Mouse (Mus musculus) small intestine, adult 2 months (tissue): Measurements from ENCODE around the gene Ppp3r1. TPM values are rescaled to one million over a fixed set of nuclear protein-coding genes. Genes with fewer than 3 reads are reported as not detected.
"Not testable (repeated sequence)": the region's sequence is repeated elsewhere in the genome, so short reads cannot be mapped to it uniquely, and the experiment has no call there.

Experiments
- H3K27ac ChIP-seq: fragments of 200-500 bp; 2 replicates; pipeline ENCODE4 v1.5.1; 2012; ENCODE audit warnings: low read depth, low read length, control low read depth, inconsistent platforms; ENCODE audit not compliant: insufficient read depth
- H3K27me3 ChIP-seq: fragments of 200-500 bp; 2 replicates; pipeline ENCODE4 v1.6.1; 2012; ENCODE audit warnings: mild to moderate bottlenecking, moderate library complexity, low read length, inconsistent platforms; ENCODE audit not compliant: control insufficient read depth, insufficient read depth
- H3K36me3 ChIP-seq: fragments of 200-500 bp; 2 replicates; pipeline ENCODE4 v1.6.1; 2012; ENCODE audit warnings: mild to moderate bottlenecking, low read length, control low read depth, inconsistent platforms; ENCODE audit not compliant: control insufficient read depth, insufficient read depth
- H3K4me1 ChIP-seq: fragments of 200-500 bp; 2 replicates; pipeline ENCODE4 v1.6.1; 2012; ENCODE audit warnings: low read length, inconsistent platforms, mixed read lengths; ENCODE audit not compliant: control insufficient read depth, insufficient read depth, insufficient read length
- H3K4me3 ChIP-seq: fragments of 200-500 bp; 2 replicates; pipeline ENCODE4 v1.5.1; 2012; ENCODE audit warnings: low read depth, mild to moderate bottlenecking, control low read depth, inconsistent platforms, low read length, moderate library complexity
- CTCF ChIP-seq: fragments of 200-500 bp; IDR thresholded peaks from 2 replicates; pipeline ENCODE4 v1.5.1; 2012; ENCODE audit warnings: low read depth, mild to moderate bottlenecking, control low read depth, inconsistent platforms, low read length, moderate library complexity, mixed read lengths; ENCODE audit not compliant: insufficient replicate concordance, insufficient read length; ENCODE audit errors: extremely low read depth
- POLR2A ChIP-seq: fragments of 200-500 bp; IDR thresholded peaks from 2 replicates; pipeline ENCODE4 v1.6.1; 2012; ENCODE audit warnings: low read depth, mild to moderate bottlenecking, control low read depth, inconsistent platforms, low read length, moderate library complexity
- WGBS: fragments of 180-500 bp; shearing (Covaris S2); methylation state at CpG from one replicate; pipeline ENCODE4 v1.1.7; 2018; 5-methylcytosine and 5-hydroxymethylcytosine counted together
- polyA plus RNA-seq: library from polyadenylated mRNA; depleted of rRNA; stranded (reverse); fragments of >200 nt; gene quantifications from 2 replicates; pipeline ENCODE4 v1.2.3, GENCODE M21; 2012; rRNA removed

Gene Ppp3r1
- polyA plus RNA-seq, 1 experiment, result 33.2 TPM

- H3K36me3 ChIP-seq, result peaks cover 17% of the 10 kb centered on the region
- no peaks in the 10 kb centered on the region for H3K27me3 ChIP-seq
- TF ChIP-seq CTCF, result no peak
- TF ChIP-seq POLR2A, result no peak
- 95% methylated on average over 8 of the region's 8 CpGs for WGBS
- H3K4me1 ChIP-seq, result no peaks in the 10 kb centered on the region
- no peak overlapping the region for H3K4me3 ChIP-seq
- no peak overlapping the region for H3K27ac ChIP-seq
Observed at GRCm38 (mm10) chr11:17221126-17221525, 62.1 kb downstream of the Ppp3r1 start.

GRCm38 (mm10) chr11:17232792-17233191 lies 73.7 kb downstream of the Ppp3r1 start:
- Histone ChIP-seq H3K4me1 (no peaks in the 10 kb centered on the region), H3K36me3 (peaks cover 31% of the 10 kb centered on the region), H3K27ac (no peak overlapping the region), H3K27me3 (no peaks in the 10 kb centered on the region), H3K4me3 (no peak overlapping the region)
- WGBS, result 84% methylated on average over 5 of the region's 5 CpGs
- TF ChIP-seq POLR2A (no peak), CTCF (no peak)

- H3K27me3 ChIP-seq, result no peaks in the 10 kb centered on the region
- TF ChIP-seq CTCF, result no peak
- TF ChIP-seq POLR2A, result no peak
- H3K36me3 ChIP-seq, result peaks cover 12% of the 10 kb centered on the region
- H3K4me1 ChIP-seq, result no peaks in the 10 kb centered on the region
- no peak overlapping the region for H3K27ac ChIP-seq
- 73% methylated on average over 5 of the region's 5 CpGs for WGBS
- no peak overlapping the region for H3K4me3 ChIP-seq
Observed at GRCm38 (mm10) chr11:17236449-17237037, 77.5 kb downstream of the Ppp3r1 start.

DNA sequence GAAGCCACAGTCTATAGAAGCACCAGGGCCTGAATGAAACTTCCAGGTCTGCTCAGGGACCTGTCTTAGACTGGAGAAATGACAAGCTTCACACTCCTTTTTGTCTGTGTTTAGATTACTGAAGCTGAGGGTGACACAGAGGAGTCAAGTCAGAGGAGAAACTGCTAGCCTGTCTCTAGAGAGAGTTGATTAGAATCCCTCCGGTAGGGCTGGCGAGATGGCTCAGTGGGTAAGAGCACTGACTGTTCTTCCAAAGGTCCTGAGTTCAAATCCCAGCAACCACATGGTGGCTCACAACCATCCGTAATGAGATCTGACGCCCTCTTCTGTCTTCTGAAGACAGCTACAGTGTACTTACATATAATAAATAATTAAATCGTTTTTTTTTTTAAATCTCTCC lies 79.5 kb downstream of the Ppp3r1 start:
- not testable (repeated sequence) for H3K36me3 ChIP-seq, H3K27me3 ChIP-seq, H3K27ac ChIP-seq, H3K4me1 ChIP-seq, H3K4me3 ChIP-seq
- WGBS, result 89% methylated on average over 5 of the region's 5 CpGs

- no peaks in the 10 kb centered on the region for H3K36me3 ChIP-seq
- H3K27me3 ChIP-seq, result no peaks in the 10 kb centered on the region
- no peak overlapping the region for H3K4me3 ChIP-seq
- no peak overlapping the region for H3K27ac ChIP-seq
- no peaks in the 10 kb centered on the region for H3K4me1 ChIP-seq
- TF ChIP-seq POLR2A (no peak), CTCF (no peak)
Observed at GRCm38 (mm10) chr11:17248715-17249114, 89.7 kb downstream of the Ppp3r1 start.

Other genes starting within 250 kb of the Ppp3r1 start
- 0.16 and 0.18 TPM in 2 replicates for gene Fbxo48, start 207.9 kb upstream of the Ppp3r1 start, polyA plus RNA-seq
- gene Cnrip1, start 107.7 kb upstream of the Ppp3r1 start, polyA plus RNA-seq, result 1.4 and 2.7 TPM in 2 replicates
- gene Plek, start 106.9 kb upstream of the Ppp3r1 start, polyA plus RNA-seq, result 0.24 and 0.33 TPM in 2 replicates
- gene Wdr92, start 22.8 kb downstream of the Ppp3r1 start, polyA plus RNA-seq, result 2.3 and 3.3 TPM in 2 replicates
- gene Pno1, start 52.3 kb downstream of the Ppp3r1 start, polyA plus RNA-seq, result 1.5 and 1.8 TPM in 2 replicates
- gene C1d, start 98.3 kb downstream of the Ppp3r1 start, polyA plus RNA-seq, result 0.09 and 1.5 TPM in 2 replicates